Mouse (Mus musculus) kidney, postnatal 14 days (tissue): ENCODE results near the gene Pigk.

Source experiments
- DNase-seq: peaks from one replicate; pipeline ENCODE4 v3.0.0; 2022; ENCODE audit warnings: mixed read lengths

Pigk gene

GRCm38 (mm10) chr3:152733011-152733410 lies 19.1 kb downstream of the Pigk start:
- no peak for DNase-seq

GRCm38 (mm10) chr3:152733513-152733912 lies 19.6 kb downstream of the Pigk start:
- no peak for DNase-seq

GRCm38 (mm10) chr3:152734100-152734499 lies 20.2 kb downstream of the Pigk start:
- no peak for DNase-seq

- DNase-seq, result no peak
Measured at GRCm38 (mm10) chr3:152735601-152736250, 21.8 kb downstream of the Pigk start.

GRCm38 (mm10) chr3:152744301-152744700 lies 30.4 kb downstream of the Pigk start:
- DNase-seq, result no peak

GRCm38 (mm10) chr3:152745611-152746010 lies 31.7 kb downstream of the Pigk start:
- DNase-seq, result no peak

GRCm38 (mm10) chr3:152749461-152749871 lies 35.6 kb downstream of the Pigk start:
- DNase-seq, result peak; percentile 22

GRCm38 (mm10) chr3:152749881-152750280 lies 36.0 kb downstream of the Pigk start:
- no peak for DNase-seq

GRCm38 (mm10) chr3:152752911-152753310 lies 39.0 kb downstream of the Pigk start:
- no peak for DNase-seq

- DNase-seq, result no peak
Measured at GRCm38 (mm10) chr3:152753345-152753744, 39.4 kb downstream of the Pigk start.

- peak; percentile 17 for DNase-seq
Measured at GRCm38 (mm10) chr3:152753920-152754764, 40.2 kb downstream of the Pigk start.

GRCm38 (mm10) chr3:152755515-152755914 lies 41.6 kb downstream of the Pigk start:
- no peak for DNase-seq

GRCm38 (mm10) chr3:152756896-152757295 lies 43.0 kb downstream of the Pigk start:
- DNase-seq, result no peak

GRCm38 (mm10) chr3:152757464-152758393 lies 43.8 kb downstream of the Pigk start:
- no peak for DNase-seq

GRCm38 (mm10) chr3:152758500-152759032 lies 44.7 kb downstream of the Pigk start:
- no peak for DNase-seq

- peak; percentile 62 for DNase-seq
Measured at GRCm38 (mm10) chr3:152761116-152761515, 47.2 kb downstream of the Pigk start.

- DNase-seq, result no peak
Measured at GRCm38 (mm10) chr3:152761661-152762060, 47.8 kb downstream of the Pigk start.

GRCm38 (mm10) chr3:152762302-152762701 lies 48.4 kb downstream of the Pigk start:
- no peak for DNase-seq

- peak; percentile 71 for DNase-seq
Measured at GRCm38 (mm10) chr3:152763139-152763882, 49.4 kb downstream of the Pigk start.

GRCm38 (mm10) chr3:152764516-152765312 lies 50.8 kb downstream of the Pigk start:
- no peak for DNase-seq

- DNase-seq, result no peak
Measured at GRCm38 (mm10) chr3:152767485-152767884, 53.6 kb downstream of the Pigk start.
